1 mouse cellular context compared by ENCODE assay signal in genomic region chr17:12925703-12926180, GRCm38 (mm10).
TF ChIP-seq lines count a peak whose summit lies in the region.

No protein-coding gene starts in this region.

TF ChIP-seq in myocyte, 11 proteins besides CTCF, POLR2A, EP300 and RAD21:
- peak; percentile 25 for TF ChIP-seq POLR2AphosphoS2 (IDR thresholded peaks at IDR 0.05; ENCODE audit: insufficient read length, low read depth)
- no peak for TF ChIP-seq MYOD1 (IDR thresholded peaks at IDR 0.05; ENCODE audit: control insufficient read depth in 1 of 3, insufficient read length in 2 of 3, low read depth in 2 of 3)
